Mouse (Mus musculus) left cerebral cortex, postnatal 4 days (tissue): ENCODE measurements around the gene Sf3a2. TPM values are rescaled to one million over a fixed set of nuclear protein-coding genes. Genes with fewer than 3 reads are reported as not detected.
A peak's percentile ranks its signal among the peaks of the same experiment; 100 is the strongest.

Experiments
- DNase-seq: peaks from one replicate; pipeline ENCODE4 v3.0.0-alpha.2; 2022
- intact Hi-C: fragments of 180-260 bp; cut with DNase I; formaldehyde crosslinking; loops from one replicate; pipeline ENCODE4 v1.15.1; 2025
- microRNA-seq: library from miRNA; unstranded; fragments of <30 nt; microRNA quantifications from one replicate; pipeline ENCODE4 v1.2.0, GENCODE M21; 2022
- total RNA-seq, 2 experiments: library from RNA; stranded (reverse); gene quantifications; 2 replicates each; pipeline ENCODE4 v1.2.3; 2021

Gene Sf3a2
- total RNA-seq, 2 experiments from 2014 or later: 58.0 to 58.2 TPM

DNA sequence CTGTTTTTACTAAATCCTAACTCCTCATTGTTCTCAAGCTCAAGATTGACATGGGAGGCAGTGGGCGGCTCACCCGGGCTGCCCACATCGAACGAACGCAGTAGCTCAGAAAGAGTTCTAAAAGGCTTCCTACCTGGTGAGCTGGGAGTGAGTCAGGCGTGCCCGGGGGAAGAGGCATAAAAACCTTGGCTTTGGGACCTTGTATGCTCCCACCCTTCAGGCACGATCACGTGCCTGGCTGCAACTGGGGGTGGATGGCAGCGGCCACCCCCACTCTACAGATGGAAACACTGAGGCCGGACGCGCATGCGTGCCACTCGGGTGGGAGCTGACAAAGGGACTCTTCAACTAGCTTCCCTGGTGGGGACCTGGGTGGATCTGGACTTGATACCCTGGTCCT lies 44.3 kb downstream of the Sf3a2 start:
- intact Hi-C loops: no loop called here
- no peak for DNase-seq

DNA sequence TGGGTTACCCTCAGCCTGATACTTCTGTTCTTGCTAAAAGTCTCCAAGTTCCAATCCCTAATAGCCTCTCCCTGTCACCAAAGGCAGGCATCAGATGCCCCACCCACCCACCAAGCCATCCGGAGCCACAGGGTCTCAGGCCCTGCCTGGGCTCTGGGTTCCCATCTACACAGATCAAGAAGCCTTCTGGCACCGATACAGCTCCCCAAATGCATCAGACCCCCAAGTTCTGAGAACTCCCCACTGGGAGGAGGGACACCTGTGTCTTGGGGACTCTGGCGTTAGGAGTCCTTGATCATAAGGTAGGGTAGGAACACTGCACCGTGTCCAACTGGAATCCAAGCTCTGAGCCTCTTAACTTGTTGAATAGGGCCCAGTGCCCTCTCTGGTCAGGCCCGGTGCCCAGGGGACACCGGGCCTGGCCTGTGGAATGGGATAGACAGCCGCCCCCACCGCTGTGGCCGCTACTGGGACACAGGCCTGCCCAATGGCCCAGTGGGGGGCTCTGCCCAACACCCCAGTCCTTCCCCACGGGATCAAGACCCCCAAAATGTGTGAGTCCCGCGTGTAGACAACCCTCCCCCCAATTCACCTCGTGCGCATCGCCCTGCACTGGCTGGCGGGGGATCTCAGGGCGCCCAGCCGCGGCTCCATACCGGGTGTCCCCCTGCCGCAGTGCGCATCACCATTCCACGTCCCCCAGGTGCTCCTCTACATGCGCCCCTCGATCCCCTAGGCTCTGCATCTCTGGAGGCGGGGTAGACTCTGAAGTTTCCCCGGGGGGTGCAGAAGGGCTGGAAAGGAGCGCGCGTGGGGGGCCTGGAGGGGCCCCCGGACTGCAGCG lies 45.3 kb downstream of the Sf3a2 start:
- intact Hi-C loops: no loop called here
- no peak for DNase-seq

DNA sequence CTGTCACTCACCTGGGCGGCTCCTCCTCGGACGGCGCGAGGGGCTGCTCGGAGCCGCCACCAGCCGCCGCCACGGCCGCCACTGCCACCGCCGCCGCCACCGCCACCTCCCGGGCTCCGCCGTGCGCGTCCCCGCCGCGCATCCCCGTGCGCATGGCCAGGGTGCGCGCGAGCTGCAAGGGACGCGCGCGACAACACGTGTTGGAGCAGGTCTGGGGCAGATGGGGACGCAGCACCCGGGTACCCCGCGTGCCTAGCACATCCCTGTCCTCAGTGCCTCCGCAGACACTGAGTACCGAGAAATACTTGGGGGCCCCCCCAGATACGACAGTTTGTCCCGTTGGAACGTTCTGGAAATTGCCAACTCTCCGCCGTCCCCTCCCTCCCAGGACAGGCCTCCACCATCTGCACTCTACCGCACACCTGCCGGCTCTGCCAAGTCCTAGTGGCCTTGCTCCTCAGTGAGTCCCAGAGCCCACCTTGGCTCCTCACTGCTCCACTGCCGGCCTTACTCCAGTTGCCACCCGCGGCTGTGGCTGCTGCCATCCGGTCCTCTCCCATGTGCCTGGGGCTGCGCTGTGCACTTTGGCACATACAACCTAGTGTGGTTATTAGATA lies 46.0 kb downstream of the Sf3a2 start, which contains the start of gene Lingo3:
TSS of gene Lingo3 (minus strand) at position 109 of the 617 bp plus-strand sequence.
- peak; percentile 58 for DNase-seq
- intact Hi-C loops: no loop called here

DNA sequence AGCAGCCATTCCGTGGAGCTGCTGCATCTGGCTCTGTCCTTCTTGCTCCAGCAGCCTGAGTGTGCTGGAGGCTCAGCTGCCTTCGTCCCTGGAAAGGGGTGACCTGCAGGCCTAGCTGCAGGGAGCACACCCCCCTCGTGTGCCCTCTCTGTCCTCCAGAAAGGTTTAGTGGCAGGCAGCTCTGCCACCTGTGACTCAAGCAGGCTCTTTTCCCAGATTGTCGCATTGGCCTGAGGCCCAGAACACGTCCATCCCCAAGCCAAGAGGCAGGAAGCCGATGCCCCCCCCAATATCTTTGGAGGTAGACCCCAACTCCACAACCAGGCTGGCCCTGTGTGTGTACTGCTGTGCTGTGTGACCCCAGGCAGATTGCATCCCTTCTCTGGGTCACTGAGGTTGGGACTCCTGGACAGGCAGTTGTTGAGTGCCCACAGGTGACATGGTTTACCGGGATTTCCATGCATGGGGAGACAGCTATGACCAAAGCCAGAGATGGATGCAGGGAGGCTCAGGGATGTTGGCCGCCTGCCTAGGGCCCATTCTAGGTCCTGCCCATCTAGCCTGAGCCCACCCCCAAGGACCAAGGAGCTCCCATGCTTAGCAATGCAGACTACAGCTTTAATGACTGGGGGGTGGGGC lies 47.2 kb downstream of the Sf3a2 start:
- DNase-seq: peak; percentile 72
- intact Hi-C loops: no loop called here

DNA sequence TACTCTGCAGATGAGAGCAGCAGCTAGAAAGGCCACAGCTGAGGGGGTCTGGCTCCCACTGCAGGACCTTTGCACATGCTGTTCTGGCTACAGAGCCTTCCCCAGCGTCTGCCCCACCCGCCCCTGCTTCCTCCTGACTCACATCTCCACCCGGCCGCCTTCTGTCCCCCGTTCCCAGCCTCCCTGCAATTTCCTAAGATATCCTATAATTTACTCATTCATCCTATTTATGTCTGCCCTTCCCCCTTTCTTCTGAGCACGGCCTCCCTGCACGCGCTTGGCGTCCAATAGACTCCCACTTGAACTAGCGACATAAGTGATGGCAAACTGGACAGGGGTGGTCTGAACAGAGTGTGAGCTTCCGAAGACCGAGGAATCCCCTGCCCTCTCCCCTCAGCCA lies 47.7 kb downstream of the Sf3a2 start:
- intact Hi-C loops: no loop called here
- DNase-seq: no peak

DNA sequence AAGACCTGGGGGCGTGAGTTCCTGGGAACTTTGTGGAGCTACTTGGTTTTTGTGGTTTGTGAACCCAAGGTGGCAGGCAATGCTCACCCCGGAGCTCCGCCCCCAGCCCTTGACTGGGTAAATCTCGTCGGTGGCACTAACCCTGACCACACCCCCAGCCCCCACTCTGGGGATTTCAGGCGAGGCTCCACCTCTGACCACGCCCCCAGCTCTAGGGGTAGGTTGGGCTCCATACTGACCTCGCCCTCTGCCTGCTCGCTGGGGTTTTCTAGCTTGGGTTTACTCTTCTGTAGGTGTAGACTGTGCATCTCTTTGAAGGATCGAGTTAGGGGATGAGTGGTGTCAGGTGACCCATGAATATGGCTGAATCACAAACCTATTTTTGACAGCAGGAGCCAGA lies 50.6 kb downstream of the Sf3a2 start:
- no peak for DNase-seq
- intact Hi-C loops: no loop called here

Small RNA genes lying within 50 kb of the gene (microRNA-seq; reads per million reads assigned to microRNA genes)
- 11.1 reads per million, percentile 27 among the genes with 10 or more reads in this experiment for gene Mir1982

Other genes with a start within 250 kb of the Sf3a2 start
- 10 to 100 TPM; 65.2 to 67.5 TPM for gene Rexo1, start 236.6 kb upstream of the Sf3a2 start, total RNA-seq
- gene Klf16, start 220.9 kb upstream of the Sf3a2 start, total RNA-seq: 10 to 100 TPM; 34.1 to 35.5 TPM
- 100 to 1,000 TPM; 131 to 133 TPM for gene Abhd17a, start 207.9 kb upstream of the Sf3a2 start, total RNA-seq
- 10 to 100 TPM; 30.9 to 34.5 TPM for gene Scamp4, start 195.3 kb upstream of the Sf3a2 start, total RNA-seq
- 1 to 10 TPM; 2.9 to 3.6 TPM for gene Adat3, start 195.3 kb upstream of the Sf3a2 start, total RNA-seq
- 1 to 10 TPM; 3.7 to 4.8 TPM for gene Gm49322, start 192.2 kb upstream of the Sf3a2 start, total RNA-seq
- 100 to 1,000 TPM; 130 to 138 TPM for gene Csnk1g2, start 175.4 kb upstream of the Sf3a2 start, total RNA-seq
- 10 to 100 TPM; 80.9 to 83.2 TPM for gene Btbd2, start 141.1 kb upstream of the Sf3a2 start, total RNA-seq
- 10 to 100 TPM; 61.6 to 67.1 TPM for gene Mknk2, start 120.1 kb upstream of the Sf3a2 start, total RNA-seq
- 10 to 100 TPM; 52.0 to 52.1 TPM for gene Mob3a, start 96.2 kb upstream of the Sf3a2 start, total RNA-seq
- gene Izumo4, start 96.0 kb upstream of the Sf3a2 start, total RNA-seq: 10 to 100 TPM; 46.3 to 53.6 TPM
- 100 to 1,000 TPM; 142 to 145 TPM for gene Ap3d1, start 55.9 kb upstream of the Sf3a2 start, total RNA-seq
- 10 to 100 TPM; 62.1 TPM for gene Dot1l, start 43.0 kb upstream of the Sf3a2 start, total RNA-seq
- gene Plekhj1, start 428 bp downstream of the Sf3a2 start, total RNA-seq: 10 to 100 TPM; 73.2 to 86.2 TPM
- 1 to 10 TPM; 1.9 to 2.2 TPM for gene Amh, start 7.0 kb downstream of the Sf3a2 start, total RNA-seq
- under 1 TPM; 0.54 to 0.64 TPM for gene Jsrp1, start 15.3 kb downstream of the Sf3a2 start, total RNA-seq
- 100 to 1,000 TPM; 393 to 396 TPM for gene Oaz1, start 28.5 kb downstream of the Sf3a2 start, total RNA-seq
- gene Lingo3, start 45.8 kb downstream of the Sf3a2 start, total RNA-seq: 10 to 100 TPM; 21.4 to 24.6 TPM
- 10 to 100 TPM; 62.0 to 67.4 TPM for gene Lsm7, start 57.0 kb downstream of the Sf3a2 start, total RNA-seq
- gene Sppl2b, start 57.1 kb downstream of the Sf3a2 start, total RNA-seq: 10 to 100 TPM; 77.4 to 86.2 TPM
- under 1 TPM; 0.12 to 0.42 TPM for gene Tmprss9, start 73.7 kb downstream of the Sf3a2 start, total RNA-seq
- 100 to 1,000 TPM; 147 TPM for gene Timm13, start 102.8 kb downstream of the Sf3a2 start, total RNA-seq
- gene Lmnb2, start 120.0 kb downstream of the Sf3a2 start, total RNA-seq: 10 to 100 TPM; 28.5 to 35.7 TPM
- 1 to 10 TPM; 5.3 to 6.2 TPM for gene Gadd45b, start 131.9 kb downstream of the Sf3a2 start, total RNA-seq
- 100 to 1,000 TPM in 1 of 2 experiments, 10 to 100 TPM in 1; 96.7 to 106 TPM for gene Gng7, start 216.7 kb downstream of the Sf3a2 start, total RNA-seq
- 100 to 1,000 TPM; 104 to 111 TPM for gene Diras1, start 227.5 kb downstream of the Sf3a2 start, total RNA-seq
- 10 to 100 TPM; 57.8 to 59.8 TPM for gene Slc39a3, start 239.2 kb downstream of the Sf3a2 start, total RNA-seq